Mouse (Mus musculus): ENCODE measurements around the gene Gigyf1. TPM values are rescaled to one million over a fixed set of nuclear protein-coding genes. Genes with fewer than 3 reads are reported as not detected.

The Gigyf1 gene
- polyA plus RNA-seq, 1 experiment = 45.3 TPM

DNA sequence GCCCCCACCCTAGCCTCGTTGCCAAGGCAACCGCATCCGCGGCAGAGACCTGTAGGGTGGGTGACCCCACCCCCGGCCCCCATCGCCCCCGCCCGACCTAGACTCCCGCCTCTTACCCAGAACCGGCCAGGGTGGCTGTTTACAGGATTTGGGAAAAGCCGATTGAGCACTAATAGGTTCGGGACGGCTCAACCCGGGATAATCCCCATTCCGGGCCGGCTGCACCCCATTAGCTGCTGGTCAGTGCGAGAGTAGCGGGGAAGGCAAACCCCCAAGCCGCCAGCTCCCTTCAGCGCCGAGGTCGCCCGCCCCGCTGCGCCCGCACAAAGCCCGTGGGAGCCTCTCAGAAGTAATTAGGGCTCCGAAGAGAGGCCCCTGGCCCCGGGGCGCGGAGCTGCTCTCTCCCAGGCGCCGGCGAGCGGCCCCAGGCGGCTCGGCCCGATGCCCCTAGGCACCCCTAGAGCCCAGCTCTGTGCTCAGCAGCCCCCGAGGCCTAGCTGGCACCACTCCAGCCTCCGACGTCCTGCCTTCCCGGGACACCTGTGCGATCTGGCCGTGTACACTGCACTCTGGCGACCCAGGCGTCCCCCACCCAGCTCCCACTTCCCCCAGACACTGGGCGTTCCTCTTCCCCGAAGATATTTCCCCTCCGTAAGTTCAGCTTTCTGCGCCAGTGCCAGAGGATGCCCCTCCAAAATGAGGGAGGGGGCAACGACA is 13.2 kb downstream of the Gigyf1 start:
- TF ChIP-seq CTCF (IDR thresholded peaks at IDR 0.05; ENCODE audit: insufficient read depth, low read length) (no peak), POLR2A (IDR thresholded peaks at IDR 0.05; ENCODE audit: borderline replicate concordance, extremely low read depth, low read depth, low read length) (no peak)
- under 1% methylated on average over 51 of the region's 51 CpGs for WGBS
- Histone ChIP-seq H3K4me3 (replicated peaks; ENCODE audit: extremely low read depth, low read depth, low read length) (peak overlapping the region; percentile 96), H3K4me1 (ENCODE audit: control insufficient read depth, insufficient read depth, low read length) (peaks cover 7% of the 10 kb centered on the region; the same call in 1 of the 2 replicates)
- DNase-seq = no peak

DNA sequence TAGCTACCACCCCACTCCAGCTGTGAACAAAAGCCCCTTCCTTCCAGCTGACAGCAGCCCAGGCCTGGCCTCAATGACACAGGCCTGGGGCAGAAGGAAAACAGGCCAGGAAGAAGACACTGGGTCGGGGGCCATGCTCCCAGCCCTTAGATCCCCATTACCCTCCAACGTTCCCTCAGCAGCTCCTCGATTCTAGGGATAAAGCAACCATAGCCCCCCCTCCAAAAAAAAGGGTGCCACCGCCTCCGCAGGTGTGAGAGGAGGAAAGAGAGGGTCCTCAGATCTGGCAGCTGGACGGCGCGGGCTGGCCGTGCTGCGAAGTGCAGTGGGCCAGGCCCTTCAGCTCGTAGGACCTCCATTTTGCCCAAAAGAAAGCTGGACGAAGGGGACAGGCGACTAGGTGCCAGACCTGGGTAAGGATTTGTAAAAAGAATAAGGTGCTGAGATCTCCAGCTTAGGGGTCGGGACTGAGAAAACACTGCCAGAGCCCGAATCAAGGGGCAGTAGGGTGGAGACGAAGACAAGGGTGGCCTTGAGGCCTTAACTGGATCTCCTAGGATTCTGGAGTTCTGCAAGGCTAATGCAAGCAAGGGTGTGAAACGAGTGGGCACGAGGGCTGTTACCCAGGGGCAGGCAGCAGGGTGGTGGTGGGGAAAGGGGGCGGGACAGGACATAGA is 13.9 kb downstream of the Gigyf1 start:
- TF ChIP-seq CTCF (IDR thresholded peaks at IDR 0.05; ENCODE audit: insufficient read depth, low read length) (no peak), POLR2A (IDR thresholded peaks at IDR 0.05; ENCODE audit: borderline replicate concordance, extremely low read depth, low read depth, low read length) (no peak)
- under 1% methylated on average over 19 of the region's 19 CpGs for WGBS

DNA sequence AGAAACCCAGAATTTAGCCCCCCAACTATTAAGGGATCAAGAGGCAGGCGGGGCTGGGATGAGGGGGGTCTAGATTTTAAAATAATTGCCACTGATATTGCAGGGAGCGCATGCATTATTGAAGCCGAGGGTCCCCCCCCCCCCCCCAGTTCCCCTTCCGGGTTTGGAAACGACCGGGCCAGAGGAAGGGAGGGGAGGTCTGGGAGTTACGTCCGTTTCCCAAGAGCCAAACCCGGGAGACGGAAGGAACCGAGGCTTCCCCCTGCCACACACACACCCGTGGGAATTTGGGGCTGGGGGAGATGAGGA is 14.4 kb downstream of the Gigyf1 start:
- peaks cover 7% of the 10 kb centered on the region; the same call in 1 of the 2 replicates for H3K4me1 ChIP-seq (ENCODE audit: control insufficient read depth, insufficient read depth, low read length)
- 0% methylated on average over 11 of the region's 12 CpGs for WGBS
- H3K4me3 ChIP-seq (replicated peaks; ENCODE audit: extremely low read depth, low read depth, low read length) = peak overlapping the region; percentile 96
- no peak for TF ChIP-seq CTCF (IDR thresholded peaks at IDR 0.05; ENCODE audit: insufficient read depth, low read length)
- TF ChIP-seq POLR2A (IDR thresholded peaks at IDR 0.05; ENCODE audit: borderline replicate concordance, extremely low read depth, low read depth, low read length) = no peak
- no peak for DNase-seq

More for the DNA sequence above, 13.9 kb downstream of the Gigyf1 start:
- DNase-seq = peak; percentile 56
- H3K4me1 ChIP-seq (ENCODE audit: control insufficient read depth, insufficient read depth, low read length) = peaks cover 7% of the 10 kb centered on the region; the same call in 1 of the 2 replicates
- peak overlapping the region; percentile 96 for H3K4me3 ChIP-seq (replicated peaks; ENCODE audit: extremely low read depth, low read depth, low read length)

DNA sequence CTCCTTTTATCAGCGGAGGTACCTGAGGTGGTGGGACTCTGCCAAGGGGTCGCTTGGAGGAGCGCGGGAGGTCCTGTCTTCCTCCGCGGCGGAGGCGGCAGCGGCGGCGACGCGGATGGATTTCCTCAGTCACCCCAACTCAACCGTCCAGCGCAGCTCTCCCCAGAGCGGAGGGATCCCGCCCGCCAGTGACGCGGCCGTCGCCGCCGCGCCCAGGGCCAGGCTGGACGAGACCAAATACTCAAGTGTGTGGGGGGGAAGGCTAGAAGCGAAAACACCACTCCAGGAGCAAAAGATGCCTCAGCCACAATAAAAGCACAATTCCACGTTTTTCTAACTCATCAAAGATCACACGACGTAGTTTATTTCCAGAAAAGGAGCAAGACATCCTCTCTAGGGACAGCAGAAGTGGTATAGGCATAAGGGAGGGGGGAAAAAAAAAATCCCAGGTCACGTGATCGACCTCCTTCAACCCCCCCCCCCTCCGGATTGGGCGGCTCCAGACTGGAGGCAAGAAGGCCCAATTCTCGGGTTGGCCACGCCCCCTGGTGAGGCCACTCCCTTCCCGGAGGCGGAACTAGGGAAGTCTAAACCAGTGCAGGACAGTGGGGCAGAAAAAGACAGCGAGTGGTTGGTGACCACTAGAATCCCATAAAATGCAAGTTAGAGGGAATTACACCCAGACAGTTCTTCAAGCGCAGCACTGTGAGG is 14.9 kb downstream of the Gigyf1 start, which contains the start of the genes Epo and Gnb2:
Gene Epo (minus strand): TSS at position 126 of the 711 bp plus-strand sequence.
Gene Gnb2 (minus strand): TSS at position 394 of the 711 bp plus-strand sequence.
- peaks cover 7% of the 10 kb centered on the region; the same call in 1 of the 2 replicates for H3K4me1 ChIP-seq (ENCODE audit: control insufficient read depth, insufficient read depth, low read length)
- TF ChIP-seq CTCF (IDR thresholded peaks at IDR 0.05; ENCODE audit: insufficient read depth, low read length) (no peak), POLR2A (IDR thresholded peaks at IDR 0.05; ENCODE audit: borderline replicate concordance, extremely low read depth, low read depth, low read length) (peak; percentile 97)
- H3K4me3 ChIP-seq (replicated peaks; ENCODE audit: extremely low read depth, low read depth, low read length) = peak within 1 kb of the TSS; percentile 96
- WGBS = under 1% methylated on average over 40 of the region's 40 CpGs
- DNase-seq = peak; percentile 96

DNA sequence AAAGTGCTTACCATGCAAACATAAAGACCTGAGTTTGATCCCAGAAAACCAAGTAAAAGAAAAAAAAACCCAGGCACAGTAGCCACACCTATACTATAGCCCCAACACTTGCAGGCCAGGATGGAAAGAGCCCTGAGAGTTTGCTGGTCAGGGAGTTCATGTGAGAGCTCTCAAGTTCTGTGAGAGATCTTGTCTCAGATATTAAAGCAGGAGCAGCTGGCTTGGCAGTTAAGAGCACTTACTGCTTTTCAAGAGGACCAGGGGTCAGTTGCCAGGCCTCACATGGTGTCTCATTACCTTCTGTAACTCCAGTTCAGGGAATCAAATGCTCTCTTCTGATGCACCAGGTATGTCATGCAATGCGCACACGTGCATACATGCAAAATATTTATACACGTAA is 16.4 kb downstream of the Gigyf1 start:
- H3K4me1 ChIP-seq (ENCODE audit: control insufficient read depth, insufficient read depth, low read length) = peaks cover 7% of the 10 kb centered on the region; the same call in 1 of the 2 replicates
- H3K4me3 ChIP-seq (replicated peaks; ENCODE audit: extremely low read depth, low read depth, low read length) = no peak overlapping the region
- TF ChIP-seq POLR2A (IDR thresholded peaks at IDR 0.05; ENCODE audit: borderline replicate concordance, extremely low read depth, low read depth, low read length) (no peak), CTCF (IDR thresholded peaks at IDR 0.05; ENCODE audit: insufficient read depth, low read length) (no peak)
- WGBS = 75% methylated on average over 3 of the region's 3 CpGs
- DNase-seq = peak; percentile 23

DNA sequence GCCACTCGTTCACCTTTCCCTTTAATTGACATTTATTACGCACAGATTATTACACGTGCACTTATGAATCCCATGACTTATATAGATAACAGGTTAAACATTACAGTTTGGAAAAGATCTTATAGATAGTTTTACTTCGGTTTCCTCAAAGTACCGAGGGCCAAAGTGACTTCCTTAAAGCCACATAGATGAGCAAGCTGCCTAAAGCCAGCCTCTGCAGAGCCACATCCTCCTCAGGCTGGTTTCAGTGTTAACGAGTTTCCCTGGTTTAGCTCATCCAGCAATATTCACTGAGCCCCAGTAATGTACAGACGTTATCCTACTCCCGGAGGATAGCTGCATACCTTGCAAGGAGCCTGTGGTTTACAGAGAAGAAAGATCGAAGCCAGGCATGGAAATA is 17.0 kb downstream of the Gigyf1 start:
- WGBS = 65% methylated on average over 9 of the region's 9 CpGs
- H3K4me3 ChIP-seq (replicated peaks; ENCODE audit: extremely low read depth, low read depth, low read length) = no peak overlapping the region

DNA sequence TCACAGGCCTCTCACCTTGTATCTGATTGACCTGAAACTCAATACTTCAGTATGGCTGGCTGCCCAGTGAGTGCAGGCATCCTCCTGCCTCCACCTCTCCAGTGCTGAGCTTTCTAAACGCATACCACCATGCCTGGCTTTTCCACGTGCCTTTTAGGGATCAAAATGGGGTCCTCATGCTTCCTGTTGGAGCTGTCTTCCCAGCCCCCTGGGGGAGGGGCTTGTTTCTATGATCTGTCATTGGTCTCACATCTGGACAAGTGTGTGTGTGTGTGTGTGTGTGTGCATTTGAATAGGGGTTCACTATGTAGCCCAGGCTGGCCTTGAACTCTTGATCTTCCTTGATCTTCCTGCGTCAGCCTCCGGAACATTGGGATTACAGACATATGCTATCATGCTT is 19.1 kb downstream of the Gigyf1 start:
- WGBS = 65% methylated on average over 4 of the region's 4 CpGs
- Histone ChIP-seq H3K4me3 (replicated peaks; ENCODE audit: extremely low read depth, low read depth, low read length) (no peak overlapping the region), H3K4me1 (ENCODE audit: control insufficient read depth, insufficient read depth, low read length) (peaks cover 5% of the 10 kb centered on the region; the same call in 1 of the 2 replicates)
- TF ChIP-seq CTCF (IDR thresholded peaks at IDR 0.05; ENCODE audit: insufficient read depth, low read length) (no peak), POLR2A (IDR thresholded peaks at IDR 0.05; ENCODE audit: borderline replicate concordance, extremely low read depth, low read depth, low read length) (no peak)
- no peak for DNase-seq

More for the DNA sequence above, 17.0 kb downstream of the Gigyf1 start:
- TF ChIP-seq CTCF (IDR thresholded peaks at IDR 0.05; ENCODE audit: insufficient read depth, low read length) = no peak
- TF ChIP-seq POLR2A (IDR thresholded peaks at IDR 0.05; ENCODE audit: borderline replicate concordance, extremely low read depth, low read depth, low read length) = no peak
- peaks cover 4% of the 10 kb centered on the region; the same call in 1 of the 2 replicates for H3K4me1 ChIP-seq (ENCODE audit: control insufficient read depth, insufficient read depth, low read length)
- no peak for DNase-seq

DNA sequence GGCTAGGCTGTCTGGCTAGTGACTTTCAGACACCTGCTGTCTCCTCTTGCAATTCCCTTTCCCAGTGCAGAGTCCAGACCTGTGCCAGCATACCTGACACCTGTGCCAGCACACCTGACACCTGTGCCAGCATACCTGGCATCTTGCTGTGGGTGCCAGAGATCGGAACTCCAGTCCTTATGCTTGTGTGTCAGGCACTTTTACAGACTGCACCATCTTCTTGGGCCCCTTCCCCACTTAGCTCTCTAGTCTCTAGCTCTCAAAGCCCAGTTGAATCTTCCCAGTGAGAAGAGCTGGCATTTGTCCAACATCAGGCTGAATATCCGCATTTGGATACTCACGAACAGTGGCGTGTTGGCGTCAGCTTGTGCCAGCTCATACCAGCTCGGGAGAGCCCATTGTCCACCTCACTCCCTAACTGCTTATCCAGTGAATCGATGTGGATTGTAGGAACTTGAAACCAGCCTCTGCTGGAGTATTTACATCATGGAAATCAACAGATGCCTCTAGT is 21.0 kb downstream of the Gigyf1 start:
- WGBS = 23% methylated on average over 7 of the region's 7 CpGs
- Histone ChIP-seq H3K4me3 (replicated peaks; ENCODE audit: extremely low read depth, low read depth, low read length) (no peak overlapping the region), H3K4me1 (ENCODE audit: control insufficient read depth, insufficient read depth, low read length) (peaks cover 3% of the 10 kb centered on the region; the same call in 1 of the 2 replicates)
- DNase-seq = no peak
- TF ChIP-seq POLR2A (IDR thresholded peaks at IDR 0.05; ENCODE audit: borderline replicate concordance, extremely low read depth, low read depth, low read length) (no peak), CTCF (IDR thresholded peaks at IDR 0.05; ENCODE audit: insufficient read depth, low read length) (no peak)

DNA sequence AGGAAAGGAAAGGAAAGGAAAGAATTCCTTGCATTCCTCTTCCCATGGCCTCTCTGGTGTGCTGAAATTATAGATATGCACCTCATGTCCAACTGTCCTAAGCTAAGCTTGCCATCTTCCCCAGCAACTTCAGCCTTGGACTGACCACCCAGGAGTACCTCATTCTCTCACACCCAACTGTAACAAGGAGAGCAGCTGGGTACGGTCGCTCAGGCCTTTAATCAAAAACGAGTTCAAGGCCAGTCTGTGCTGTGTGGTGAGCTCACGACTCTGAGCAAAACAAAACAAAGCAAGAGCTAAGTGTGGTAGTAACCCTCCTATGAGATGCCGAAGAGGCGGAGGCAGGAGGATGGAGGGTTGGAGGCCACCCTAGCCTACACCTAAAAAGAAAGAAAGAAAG is 22.6 kb downstream of the Gigyf1 start:
- peaks cover 3% of the 10 kb centered on the region; the same call in 1 of the 2 replicates for H3K4me1 ChIP-seq (ENCODE audit: control insufficient read depth, insufficient read depth, low read length)
- H3K4me3 ChIP-seq (replicated peaks; ENCODE audit: extremely low read depth, low read depth, low read length) = no peak overlapping the region
- no peak for DNase-seq
- 76% methylated on average over 6 of the region's 6 CpGs for WGBS
- TF ChIP-seq CTCF (IDR thresholded peaks at IDR 0.05; ENCODE audit: insufficient read depth, low read length) (no peak), POLR2A (IDR thresholded peaks at IDR 0.05; ENCODE audit: borderline replicate concordance, extremely low read depth, low read depth, low read length) (no peak)

Data from lung, adult 2 months (tissue).